Mouse (Mus musculus): ENCODE measurements at regions not wholly inside any gene's neighbourhood (a gene's known extent, or its start where the extent isn't known, plus 50 kb on each side); places are given as distances from the start of the nearest gene placed in this dataset.

DNA sequence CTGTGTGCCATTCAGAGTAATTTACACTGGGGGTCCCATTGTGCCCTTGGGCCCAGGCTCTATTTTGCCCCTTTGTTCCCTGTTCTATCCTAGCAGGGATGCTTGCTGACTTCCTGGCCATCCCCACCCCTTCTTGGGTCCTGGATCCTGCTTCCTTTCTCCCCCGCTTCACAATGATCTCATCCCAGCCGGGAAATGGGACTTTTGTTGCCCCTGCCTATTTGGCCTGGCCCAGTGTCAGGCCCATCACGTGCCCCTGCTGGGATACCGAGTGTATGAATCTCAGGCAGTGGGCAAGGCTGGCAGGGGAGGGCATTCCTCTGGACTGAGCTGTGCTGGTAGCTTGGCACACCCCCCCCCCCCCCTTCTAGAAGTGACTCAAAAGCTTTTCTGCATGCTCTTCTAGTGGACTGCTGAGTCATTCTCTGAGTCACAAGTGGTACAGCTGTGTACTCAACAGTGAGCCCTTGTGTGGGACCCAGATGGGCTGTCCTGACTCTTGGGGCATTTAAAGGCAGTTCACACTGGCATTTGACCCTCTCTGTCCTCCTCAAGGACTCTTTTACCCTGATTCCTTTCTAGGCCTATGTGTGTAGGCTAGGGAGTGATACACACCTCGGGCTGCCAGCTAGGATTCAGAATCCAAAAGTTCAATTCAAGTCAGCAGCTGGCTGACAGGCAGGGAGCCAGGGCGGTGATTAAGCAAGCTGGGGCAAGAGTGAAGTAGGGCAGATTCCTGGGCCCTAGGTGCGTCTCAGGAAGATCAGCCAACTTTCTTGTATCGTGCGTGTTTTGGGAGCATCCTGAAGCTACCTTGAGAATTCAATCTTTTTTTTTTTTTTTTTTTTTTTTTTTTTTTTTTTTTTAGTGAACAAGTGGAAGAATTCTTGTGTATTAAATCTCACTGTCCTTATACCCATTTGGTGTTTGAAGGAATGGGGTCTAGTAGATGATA is 1156.6 kb upstream of the A1bg start:
- TF ChIP-seq CTCF (IDR thresholded peaks at IDR 0.05; ENCODE audit: low read depth, low read length), result no peak
- no peak for TF ChIP-seq POLR2A (IDR thresholded peaks at IDR 0.05; ENCODE audit: extremely low read depth, insufficient read depth, low read length)
- Histone ChIP-seq H3K27me3 (ENCODE audit: control insufficient read depth, insufficient read depth, low read length) (no peaks in the 10 kb centered on the region), H3K27ac (replicated peaks; ENCODE audit: insufficient read depth, low read depth, low read length) (peak overlapping the region; percentile 95), H3K4me1 (ENCODE audit: control insufficient read depth, insufficient read depth, low read length) (peaks cover 5% of the 10 kb centered on the region), H3K79me2 (ENCODE audit: control insufficient read depth, insufficient read depth, low read length) (no peaks in the 10 kb centered on the region; the same call in 1 of the 2 replicates), H3K36me3 (ENCODE audit: control insufficient read depth, insufficient read depth, low read length) (no peaks in the 10 kb centered on the region), H3K4me3 (ENCODE audit: insufficient read depth, low read depth, low read length) (no peak overlapping the region), H3K9ac (ENCODE audit: low read depth, low read length) (peak overlapping the region; percentile 21; the same call in 1 of the 2 replicates)
- peak; percentile 94 for DNase-seq (ENCODE audit: extremely low read depth, low read depth, low spot score)
- 21% methylated on average over 9 of the region's 9 CpGs for WGBS

DNA sequence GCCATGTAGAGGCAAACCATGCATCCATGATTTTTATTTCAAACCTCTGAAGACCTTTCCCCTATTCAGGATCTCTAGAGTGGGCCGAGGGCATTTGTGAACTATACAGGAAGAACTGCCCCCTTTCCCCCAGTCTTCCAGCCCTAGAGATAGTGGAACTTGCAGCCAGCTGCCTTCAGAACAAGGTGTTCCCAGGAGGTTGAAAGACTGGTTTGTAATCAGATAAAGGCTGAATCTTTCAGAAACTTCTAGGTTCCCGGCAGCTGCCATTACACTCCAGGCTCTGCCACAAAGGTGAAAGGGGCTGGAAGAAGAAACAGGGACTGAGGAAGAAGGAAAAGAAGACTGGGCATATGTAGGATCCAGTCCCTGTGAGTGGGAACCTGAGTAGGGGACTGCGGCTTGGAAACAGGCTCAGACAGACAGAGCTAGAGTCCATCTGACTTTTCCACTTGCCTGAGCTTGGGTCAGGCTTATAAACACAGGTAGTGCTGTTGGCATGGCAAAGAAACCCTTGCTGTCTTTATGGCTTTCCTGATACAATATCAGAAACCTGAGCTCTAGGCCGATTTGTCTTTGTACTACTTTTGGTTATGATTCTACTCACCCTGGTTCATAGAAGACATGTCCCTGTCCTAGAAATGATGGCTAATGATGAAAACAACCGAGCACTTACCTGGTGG is 1153.9 kb upstream of the A1bg start:
- H3K36me3 ChIP-seq (ENCODE audit: control insufficient read depth, insufficient read depth, low read length), result no peaks in the 10 kb centered on the region
- no peaks in the 10 kb centered on the region; the same call in 1 of the 2 replicates for H3K79me2 ChIP-seq (ENCODE audit: control insufficient read depth, insufficient read depth, low read length)
- H3K27ac ChIP-seq (replicated peaks; ENCODE audit: insufficient read depth, low read depth, low read length), result no peak overlapping the region
- H3K4me1 ChIP-seq (ENCODE audit: control insufficient read depth, insufficient read depth, low read length), result peaks cover 5% of the 10 kb centered on the region
- WGBS, result 92% methylated on average over 5 of the region's 5 CpGs
- TF ChIP-seq POLR2A (IDR thresholded peaks at IDR 0.05; ENCODE audit: extremely low read depth, insufficient read depth, low read length) (no peak), CTCF (IDR thresholded peaks at IDR 0.05; ENCODE audit: low read depth, low read length) (no peak)
- no peak overlapping the region for H3K9ac ChIP-seq (ENCODE audit: low read depth, low read length)
- H3K27me3 ChIP-seq (ENCODE audit: control insufficient read depth, insufficient read depth, low read length), result no peaks in the 10 kb centered on the region
- DNase-seq (ENCODE audit: extremely low read depth, low read depth, low spot score), result no peak
- H3K4me3 ChIP-seq (ENCODE audit: insufficient read depth, low read depth, low read length), result no peak overlapping the region

DNA sequence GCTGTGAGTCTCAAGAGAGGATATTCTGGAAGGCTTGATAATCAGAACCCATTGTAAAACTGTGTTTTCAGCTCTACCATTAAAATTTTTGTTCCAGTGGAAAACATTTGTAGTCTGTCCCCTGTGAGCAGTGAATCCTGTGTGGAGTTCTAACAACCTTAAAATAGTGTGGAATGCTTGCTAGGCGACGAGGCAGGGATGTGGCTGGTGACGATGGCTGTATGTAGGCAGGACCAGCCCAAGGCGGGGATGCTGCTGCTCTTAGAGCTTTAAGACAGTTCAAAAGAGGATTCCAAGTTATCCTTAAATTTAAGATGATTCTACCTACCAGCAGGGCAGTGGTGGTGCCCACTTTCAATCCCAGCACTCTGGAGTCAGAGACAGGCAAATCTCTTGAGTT is 1151.9 kb upstream of the A1bg start:
- Histone ChIP-seq H3K27me3 (ENCODE audit: control insufficient read depth, insufficient read depth, low read length) (no peaks in the 10 kb centered on the region), H3K36me3 (ENCODE audit: control insufficient read depth, insufficient read depth, low read length) (no peaks in the 10 kb centered on the region), H3K9ac (ENCODE audit: low read depth, low read length) (no peak overlapping the region), H3K79me2 (ENCODE audit: control insufficient read depth, insufficient read depth, low read length) (peaks cover 2% of the 10 kb centered on the region; the same call in 1 of the 2 replicates), H3K4me3 (ENCODE audit: insufficient read depth, low read depth, low read length) (no peak overlapping the region), H3K27ac (replicated peaks; ENCODE audit: insufficient read depth, low read depth, low read length) (no peak overlapping the region), H3K4me1 (ENCODE audit: control insufficient read depth, insufficient read depth, low read length) (peaks cover 5% of the 10 kb centered on the region)
- TF ChIP-seq POLR2A (IDR thresholded peaks at IDR 0.05; ENCODE audit: extremely low read depth, insufficient read depth, low read length) (no peak), CTCF (IDR thresholded peaks at IDR 0.05; ENCODE audit: low read depth, low read length) (no peak)
- WGBS, result 98% methylated on average over 4 of the region's 4 CpGs
- DNase-seq (ENCODE audit: extremely low read depth, low read depth, low spot score), result no peak

DNA sequence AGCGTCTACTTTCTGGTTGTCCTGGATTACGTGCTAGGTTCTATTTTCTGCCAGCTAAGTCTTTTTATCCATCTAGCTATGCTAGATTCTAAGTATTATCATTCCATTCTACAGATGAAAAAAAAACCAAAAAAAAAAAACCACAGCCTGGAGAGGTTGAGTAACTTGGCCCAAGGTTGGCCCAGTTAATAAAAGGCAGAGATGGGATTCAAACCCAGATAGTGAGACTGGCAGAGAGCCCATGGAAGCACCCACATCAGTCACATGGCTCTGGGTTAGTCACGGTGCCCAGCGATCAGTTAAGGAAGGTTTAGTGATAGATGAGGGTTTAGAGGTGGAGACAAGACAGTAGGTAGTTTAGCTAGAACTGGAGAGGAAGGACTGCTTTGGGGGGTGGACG is 1150.8 kb upstream of the A1bg start:
- no peak overlapping the region for H3K9ac ChIP-seq (ENCODE audit: low read depth, low read length)
- 95% methylated on average over 5 of the region's 5 CpGs for WGBS
- H3K79me2 ChIP-seq (ENCODE audit: control insufficient read depth, insufficient read depth, low read length), result peaks cover 3% of the 10 kb centered on the region; the same call in 1 of the 2 replicates
- no peak overlapping the region for H3K4me3 ChIP-seq (ENCODE audit: insufficient read depth, low read depth, low read length)
- H3K4me1 ChIP-seq (ENCODE audit: control insufficient read depth, insufficient read depth, low read length), result no peaks in the 10 kb centered on the region
- no peaks in the 10 kb centered on the region for H3K27me3 ChIP-seq (ENCODE audit: control insufficient read depth, insufficient read depth, low read length)
- no peak for DNase-seq (ENCODE audit: extremely low read depth, low read depth, low spot score)
- H3K36me3 ChIP-seq (ENCODE audit: control insufficient read depth, insufficient read depth, low read length), result no peaks in the 10 kb centered on the region
- no peak for TF ChIP-seq CTCF (IDR thresholded peaks at IDR 0.05; ENCODE audit: low read depth, low read length)
- no peak overlapping the region for H3K27ac ChIP-seq (replicated peaks; ENCODE audit: insufficient read depth, low read depth, low read length)

DNA sequence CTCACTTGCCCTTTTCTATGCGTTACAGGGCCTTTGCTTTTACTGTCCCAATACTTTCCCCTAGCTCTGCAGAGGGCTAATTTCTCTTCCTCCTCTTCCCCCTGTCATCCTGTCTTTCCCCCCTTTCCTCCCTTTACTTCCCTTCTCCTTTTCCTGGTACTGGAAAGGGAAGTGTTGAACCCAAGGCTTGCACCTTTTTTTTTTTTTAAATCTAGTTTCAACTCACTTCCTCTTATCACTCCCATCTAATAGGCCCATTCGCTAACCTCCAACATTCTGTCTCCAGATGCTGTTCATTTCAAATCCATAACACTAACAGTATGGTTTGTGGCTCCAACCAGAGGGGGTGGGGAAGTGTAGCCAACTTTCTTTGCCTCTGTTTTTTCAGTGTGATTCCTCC is 1148.5 kb upstream of the A1bg start:
- 84% methylated on average over 2 of the region's 2 CpGs for WGBS
- no peaks in the 10 kb centered on the region for H3K27me3 ChIP-seq (ENCODE audit: control insufficient read depth, insufficient read depth, low read length)
- no peak for TF ChIP-seq CTCF (IDR thresholded peaks at IDR 0.05; ENCODE audit: low read depth, low read length)
- no peak for TF ChIP-seq POLR2A (IDR thresholded peaks at IDR 0.05; ENCODE audit: extremely low read depth, insufficient read depth, low read length)

More for the DNA sequence above, 1148.5 kb upstream of the A1bg start:
- H3K79me2 ChIP-seq (ENCODE audit: control insufficient read depth, insufficient read depth, low read length), result peaks cover 3% of the 10 kb centered on the region; the same call in 1 of the 2 replicates
- H3K4me3 ChIP-seq (ENCODE audit: insufficient read depth, low read depth, low read length), result no peak overlapping the region
- no peaks in the 10 kb centered on the region for H3K36me3 ChIP-seq (ENCODE audit: control insufficient read depth, insufficient read depth, low read length)
- no peak for DNase-seq (ENCODE audit: extremely low read depth, low read depth, low spot score)
- H3K9ac ChIP-seq (ENCODE audit: low read depth, low read length), result no peak overlapping the region
- no peaks in the 10 kb centered on the region for H3K4me1 ChIP-seq (ENCODE audit: control insufficient read depth, insufficient read depth, low read length)
- H3K27ac ChIP-seq (replicated peaks; ENCODE audit: insufficient read depth, low read depth, low read length), result no peak overlapping the region
